Mouse (Mus musculus): ENCODE results near the gene Ugt1a8. TPM values are rescaled to one million over a fixed set of nuclear protein-coding genes. Genes with fewer than 3 reads are reported as not detected.
A peak's percentile ranks its signal among the peaks of the same experiment; 100 is the strongest.
"Not testable (repeated sequence)": the region's sequence is repeated elsewhere in the genome, so short reads cannot be mapped to it uniquely, and the experiment has no call there.

The Ugt1a8 gene
- polyA plus RNA-seq, 1 experiment from 2014 or later, result not detected

DNA sequence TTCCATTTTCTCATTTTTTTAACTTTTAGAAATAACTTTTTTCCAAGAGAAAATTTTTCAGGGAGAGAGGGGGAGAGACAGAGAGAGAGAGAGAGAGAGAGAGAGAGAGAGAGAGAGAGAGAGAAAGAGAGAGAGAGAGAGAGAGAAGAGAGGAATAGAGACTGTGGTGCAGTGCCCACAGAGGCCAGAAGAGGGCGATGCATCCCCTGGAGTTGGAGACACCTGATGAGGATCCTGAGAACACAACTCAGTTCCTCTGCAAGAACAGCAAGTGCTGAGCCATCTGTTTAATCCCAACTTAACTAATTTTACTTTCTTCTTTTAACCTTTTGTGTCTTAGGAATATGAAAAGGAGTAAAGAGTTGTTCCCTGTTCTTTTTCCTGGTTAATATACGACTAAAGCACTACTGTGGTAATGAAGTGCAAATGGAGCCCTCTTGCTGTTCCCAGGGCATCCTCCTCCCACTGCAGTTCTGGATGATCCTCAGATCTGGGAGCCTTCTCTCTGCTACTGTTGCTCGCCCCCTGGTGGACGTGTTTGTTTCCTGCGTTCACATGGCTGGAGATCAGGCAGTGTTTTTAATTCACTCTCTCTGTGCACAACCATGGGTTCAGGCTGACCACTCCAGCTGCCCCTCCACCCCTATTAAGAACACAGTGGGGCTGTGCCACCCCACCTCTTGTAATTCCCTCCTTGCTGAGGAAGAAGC is 56.5 kb downstream of the Ugt1a8 start:
- not testable (repeated sequence) for H3K9me3 ChIP-seq (ENCODE audit: control insufficient read depth, low read length); H3K9ac ChIP-seq (ENCODE audit: low read length); H3K27ac ChIP-seq (ENCODE audit: low read length); H3K4me3 ChIP-seq (ENCODE audit: low read length); H3K27me3 ChIP-seq (ENCODE audit: control insufficient read depth, insufficient read depth, low read depth, low read length); H3K36me3 ChIP-seq (ENCODE audit: control insufficient read depth, insufficient read depth, low read length); H3K4me1 ChIP-seq (replicated peaks; ENCODE audit: control insufficient read depth, insufficient read depth, low read length); H3K4me2 ChIP-seq (ENCODE audit: low read depth, low read length)
- WGBS, result under 1% methylated on average over 4 of the region's 5 CpGs
- ATAC-seq (ENCODE audit: low read depth), result peak; percentile 47; the same call in 1 of the 2 replicates

DNA sequence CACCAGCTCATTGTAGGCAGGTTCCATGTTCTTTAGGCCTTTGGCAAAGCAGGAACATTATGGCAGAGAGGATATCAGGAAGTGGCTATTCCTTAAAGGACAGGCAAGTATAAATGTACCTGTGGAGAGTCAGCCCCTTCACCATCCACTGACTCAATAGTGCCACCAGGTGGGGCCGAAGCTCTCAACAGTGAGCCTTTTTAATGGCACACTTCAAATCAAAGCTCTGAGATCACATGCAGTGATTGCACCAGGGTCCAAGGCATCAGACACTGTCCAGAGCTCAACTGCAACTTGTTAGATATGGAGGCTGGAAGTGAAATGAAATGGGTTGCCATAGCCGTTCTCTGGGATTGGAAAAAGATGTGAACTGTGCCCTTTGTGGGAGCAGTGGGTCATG is 57.7 kb downstream of the Ugt1a8 start:
- 58% methylated on average over 2 of the region's 2 CpGs for WGBS
- H3K9ac ChIP-seq (ENCODE audit: low read length); H3K4me1 ChIP-seq (replicated peaks; ENCODE audit: control insufficient read depth, insufficient read depth, low read length); H3K36me3 ChIP-seq (ENCODE audit: control insufficient read depth, insufficient read depth, low read length); H3K27ac ChIP-seq (ENCODE audit: low read length); H3K27me3 ChIP-seq (ENCODE audit: control insufficient read depth, insufficient read depth, low read depth, low read length); H3K4me2 ChIP-seq (ENCODE audit: low read depth, low read length); H3K4me3 ChIP-seq (ENCODE audit: low read length); ATAC-seq (ENCODE audit: low read depth); H3K9me3 ChIP-seq (ENCODE audit: control insufficient read depth, low read length): not testable (repeated sequence)

DNA sequence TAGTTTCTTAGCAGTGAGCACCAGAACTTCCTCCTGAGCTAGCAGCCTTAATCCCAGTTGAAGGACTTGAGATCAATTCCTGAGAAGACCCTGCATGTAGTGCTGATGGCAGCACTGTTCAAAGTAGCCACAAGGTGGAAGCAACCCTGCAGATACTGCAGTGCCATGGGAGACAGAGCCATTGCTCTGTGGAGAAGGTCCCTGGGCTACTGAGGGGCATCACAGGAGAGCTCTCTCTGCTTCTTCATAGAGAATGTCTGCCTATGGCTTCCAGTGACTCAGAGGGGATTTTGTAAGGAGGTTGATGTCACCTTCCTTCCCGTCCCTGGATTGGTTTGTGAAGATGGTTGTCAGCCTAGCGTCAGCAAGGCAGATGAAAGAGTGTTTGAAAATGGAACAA is 62.5 kb downstream of the Ugt1a8 start:
- not testable (repeated sequence) for H3K4me1 ChIP-seq (replicated peaks; ENCODE audit: control insufficient read depth, insufficient read depth, low read length); H3K27me3 ChIP-seq (ENCODE audit: control insufficient read depth, insufficient read depth, low read depth, low read length); H3K4me2 ChIP-seq (ENCODE audit: low read depth, low read length); H3K27ac ChIP-seq (ENCODE audit: low read length); H3K36me3 ChIP-seq (ENCODE audit: control insufficient read depth, insufficient read depth, low read length); ATAC-seq (ENCODE audit: low read depth); H3K4me3 ChIP-seq (ENCODE audit: low read length); H3K9me3 ChIP-seq (ENCODE audit: control insufficient read depth, low read length); H3K9ac ChIP-seq (ENCODE audit: low read length)
- 62% methylated on average over 2 of the region's 2 CpGs for WGBS

DNA sequence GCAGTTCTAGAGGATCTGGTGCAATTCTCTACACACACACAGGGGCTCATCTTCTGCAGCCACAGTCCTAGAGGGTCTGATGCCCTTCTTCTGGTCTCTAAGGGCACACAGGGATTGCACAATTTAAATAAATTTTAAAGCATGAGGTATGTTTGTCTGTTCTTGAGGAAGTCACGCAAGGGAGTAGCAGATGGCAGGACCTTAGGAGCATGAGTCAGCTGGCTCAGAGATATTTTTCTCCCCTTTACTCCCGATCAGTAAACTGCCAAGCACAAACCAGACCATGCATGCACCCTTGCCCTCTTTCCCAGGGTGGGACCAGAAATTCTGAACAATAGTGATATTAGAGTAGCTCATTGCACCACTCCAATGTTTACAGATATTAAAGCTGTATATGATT is 70.8 kb downstream of the Ugt1a8 start:
- H3K27ac ChIP-seq (ENCODE audit: low read length), result no peak overlapping the region
- no peak overlapping the region for H3K4me2 ChIP-seq (ENCODE audit: low read depth, low read length)
- WGBS, result 67% methylated on average over 2 of the region's 2 CpGs
- no peaks in the 10 kb centered on the region for H3K4me1 ChIP-seq (replicated peaks; ENCODE audit: control insufficient read depth, insufficient read depth, low read length)
- no peaks in the 10 kb centered on the region for H3K36me3 ChIP-seq (ENCODE audit: control insufficient read depth, insufficient read depth, low read length)
- H3K27me3 ChIP-seq (ENCODE audit: control insufficient read depth, insufficient read depth, low read depth, low read length), result no peaks in the 10 kb centered on the region
- no peak overlapping the region for H3K9ac ChIP-seq (ENCODE audit: low read length)
- no peak for ATAC-seq (ENCODE audit: low read depth)
- H3K9me3 ChIP-seq (ENCODE audit: control insufficient read depth, low read length), result no peaks in the 10 kb centered on the region
- H3K4me3 ChIP-seq (ENCODE audit: low read length), result no peak overlapping the region

DNA sequence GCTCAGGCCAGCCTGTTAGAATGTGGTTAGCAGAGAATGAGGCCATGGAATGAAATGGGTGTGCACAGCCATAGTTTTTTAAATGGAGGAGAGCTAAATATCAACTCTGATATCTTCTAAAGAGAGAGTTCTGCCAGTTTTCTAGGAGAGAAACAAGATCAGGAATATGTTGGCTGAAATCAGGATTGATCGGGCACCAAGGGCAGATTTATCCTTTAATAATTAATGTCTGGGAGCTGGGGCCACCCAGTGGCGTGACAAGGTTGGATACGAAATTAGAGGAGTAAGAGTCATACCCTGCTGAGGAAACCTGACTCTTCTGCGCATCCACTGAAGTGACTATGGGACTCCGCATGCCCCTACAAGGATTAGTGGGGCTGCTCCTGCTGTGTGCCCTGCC is 78.1 kb downstream of the Ugt1a8 start, which contains the start of gene Ugt1a5:
Gene Ugt1a5 (plus strand): TSS at position 302 of the 400 bp plus-strand sequence.
- Histone ChIP-seq H3K4me1 (replicated peaks; ENCODE audit: control insufficient read depth, insufficient read depth, low read length) (no peaks in the 10 kb centered on the region), H3K36me3 (ENCODE audit: control insufficient read depth, insufficient read depth, low read length) (no peaks in the 10 kb centered on the region), H3K9me3 (ENCODE audit: control insufficient read depth, low read length) (no peaks in the 10 kb centered on the region), H3K27ac (ENCODE audit: low read length) (no peak within 1 kb of the TSS), H3K9ac (ENCODE audit: low read length) (no peak within 1 kb of the TSS), H3K4me2 (ENCODE audit: low read depth, low read length) (no peak within 1 kb of the TSS), H3K4me3 (ENCODE audit: low read length) (no peak within 1 kb of the TSS), H3K27me3 (ENCODE audit: control insufficient read depth, insufficient read depth, low read depth, low read length) (no peaks in the 10 kb centered on the region)
- ATAC-seq (ENCODE audit: low read depth), result no peak
- 63% methylated on average over 5 of the region's 5 CpGs for WGBS

DNA sequence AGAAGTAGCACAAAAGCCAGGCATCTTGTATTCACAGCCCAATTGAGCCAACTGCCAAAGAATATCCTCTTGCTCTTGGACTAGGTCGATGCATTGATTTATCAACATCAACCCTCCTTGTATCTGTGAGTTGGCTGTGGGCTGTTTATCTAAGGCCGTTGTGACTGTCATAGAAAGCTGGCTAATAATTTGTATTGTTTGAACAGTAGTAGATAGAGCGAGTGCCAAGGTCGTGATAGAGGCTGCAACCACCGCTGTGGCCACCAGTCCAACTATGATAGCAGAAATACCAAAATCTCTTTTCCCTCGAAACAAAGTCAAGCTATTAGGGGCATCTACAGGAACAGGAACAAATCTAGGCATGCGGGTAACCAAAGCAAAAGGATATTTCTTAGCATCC is 84.6 kb downstream of the Ugt1a8 start:
- ATAC-seq (ENCODE audit: low read depth); H3K9me3 ChIP-seq (ENCODE audit: control insufficient read depth, low read length); H3K27me3 ChIP-seq (ENCODE audit: control insufficient read depth, insufficient read depth, low read depth, low read length); H3K4me2 ChIP-seq (ENCODE audit: low read depth, low read length); H3K36me3 ChIP-seq (ENCODE audit: control insufficient read depth, insufficient read depth, low read length); H3K27ac ChIP-seq (ENCODE audit: low read length); H3K4me3 ChIP-seq (ENCODE audit: low read length); H3K4me1 ChIP-seq (replicated peaks; ENCODE audit: control insufficient read depth, insufficient read depth, low read length); H3K9ac ChIP-seq (ENCODE audit: low read length): not testable (repeated sequence)
- WGBS, result 82% methylated on average over 5 of the region's 7 CpGs

DNA sequence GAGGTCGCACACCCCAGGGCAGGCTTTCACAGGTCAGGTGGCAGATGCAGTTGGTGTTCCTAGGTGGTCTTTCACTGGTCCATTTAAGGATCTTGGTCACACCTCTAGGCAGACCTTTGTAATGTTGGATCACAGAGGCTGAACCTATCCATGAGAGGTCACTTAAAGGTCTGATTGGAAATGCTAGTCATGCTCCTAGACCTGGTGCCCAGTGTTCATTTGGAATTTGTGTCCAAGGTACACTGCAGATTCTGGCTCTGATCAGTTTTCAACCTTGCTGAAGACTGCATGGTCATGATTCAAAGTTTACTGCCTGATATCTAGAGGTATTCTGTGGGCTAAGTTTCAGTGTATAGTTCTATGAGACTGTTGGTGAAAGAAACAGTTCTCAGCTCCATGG is 92.0 kb downstream of the Ugt1a8 start:
- ATAC-seq (ENCODE audit: low read depth), result no peak
- 83% methylated on average over 1 of the region's 1 CpGs for WGBS
- peaks cover 8% of the 10 kb centered on the region for H3K9me3 ChIP-seq (ENCODE audit: control insufficient read depth, low read length)
- no peaks in the 10 kb centered on the region for H3K27me3 ChIP-seq (ENCODE audit: control insufficient read depth, insufficient read depth, low read depth, low read length)
- no peak overlapping the region for H3K27ac ChIP-seq (ENCODE audit: low read length)
- H3K4me2 ChIP-seq (ENCODE audit: low read depth, low read length), result no peak overlapping the region
- H3K36me3 ChIP-seq (ENCODE audit: control insufficient read depth, insufficient read depth, low read length), result no peaks in the 10 kb centered on the region
- H3K4me1 ChIP-seq (replicated peaks; ENCODE audit: control insufficient read depth, insufficient read depth, low read length), result no peaks in the 10 kb centered on the region
- H3K4me3 ChIP-seq (ENCODE audit: low read length), result no peak overlapping the region
- no peak overlapping the region for H3K9ac ChIP-seq (ENCODE audit: low read length)

DNA sequence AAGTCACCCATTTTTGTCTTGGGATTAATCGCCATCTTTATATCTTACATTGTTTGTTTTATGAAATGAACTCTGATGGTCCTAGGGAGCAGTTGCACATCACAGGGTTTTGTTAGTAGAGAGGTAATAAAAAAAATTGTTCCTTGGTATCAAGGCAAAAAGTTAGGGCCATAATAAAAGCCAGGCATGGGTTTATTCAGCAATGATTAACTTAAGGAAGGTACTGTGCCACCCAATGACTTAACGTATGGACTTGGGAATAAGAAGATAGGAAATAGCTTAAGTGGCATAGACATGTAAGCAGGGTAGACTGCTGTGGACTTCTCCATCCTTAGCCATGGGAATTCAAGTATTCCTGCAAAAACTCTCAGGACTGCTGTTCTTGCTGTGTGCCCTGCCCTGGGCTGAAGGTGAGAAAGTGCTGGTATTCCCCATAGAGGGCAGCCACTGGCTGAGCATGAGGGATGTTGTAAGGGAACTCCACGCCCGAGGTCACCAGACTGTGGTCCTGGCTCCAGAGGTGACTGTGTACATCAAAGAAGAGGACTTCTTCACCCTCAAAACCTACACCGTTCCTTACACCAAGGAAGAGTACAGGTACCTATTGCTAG is 98.8 kb downstream of the Ugt1a8 start:
- no peaks in the 10 kb centered on the region; the same call in 1 of the 2 replicates for H3K9me3 ChIP-seq (ENCODE audit: control insufficient read depth, low read length)
- H3K27me3 ChIP-seq (ENCODE audit: control insufficient read depth, insufficient read depth, low read depth, low read length), result no peaks in the 10 kb centered on the region
- ATAC-seq (ENCODE audit: low read depth), result no peak
- no peak overlapping the region for H3K4me3 ChIP-seq (ENCODE audit: low read length)
- no peaks in the 10 kb centered on the region for H3K4me1 ChIP-seq (replicated peaks; ENCODE audit: control insufficient read depth, insufficient read depth, low read length)
- no peaks in the 10 kb centered on the region for H3K36me3 ChIP-seq (ENCODE audit: control insufficient read depth, insufficient read depth, low read length)
- 78% methylated on average over 5 of the region's 5 CpGs for WGBS
- no peak overlapping the region for H3K9ac ChIP-seq (ENCODE audit: low read length)
- no peak overlapping the region for H3K27ac ChIP-seq (ENCODE audit: low read length)
- H3K4me2 ChIP-seq (ENCODE audit: low read depth, low read length), result no peak overlapping the region

DNA sequence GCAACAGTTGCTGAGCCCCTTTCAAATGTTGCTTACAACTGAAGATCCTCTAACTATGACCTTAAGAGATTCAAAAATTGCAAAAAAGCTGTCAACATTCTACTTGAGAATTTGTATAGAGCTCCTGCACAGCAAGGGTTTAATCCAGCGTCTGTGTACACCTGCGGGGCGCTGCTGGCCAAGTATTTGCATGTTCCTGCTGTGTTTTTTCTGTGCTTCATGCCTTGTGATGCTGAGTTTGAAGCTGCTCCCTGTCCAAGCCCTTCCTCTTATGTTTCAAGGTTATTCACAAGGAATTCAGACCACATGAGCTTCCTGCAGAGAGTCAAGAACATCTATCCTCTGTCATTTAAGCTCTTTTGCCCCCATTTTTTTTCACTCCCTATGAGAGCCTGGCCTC is 104.5 kb downstream of the Ugt1a8 start:
- WGBS, result 65% methylated on average over 3 of the region's 3 CpGs
- no peak for ATAC-seq (ENCODE audit: low read depth)

More for the DNA sequence above, 104.5 kb downstream of the Ugt1a8 start:
- no peak overlapping the region for H3K4me3 ChIP-seq (ENCODE audit: low read length)
- H3K9me3 ChIP-seq (ENCODE audit: control insufficient read depth, low read length), result no peaks in the 10 kb centered on the region; the same call in 1 of the 2 replicates
- H3K9ac ChIP-seq (ENCODE audit: low read length), result no peak overlapping the region
- H3K4me2 ChIP-seq (ENCODE audit: low read depth, low read length), result no peak overlapping the region
- no peaks in the 10 kb centered on the region for H3K4me1 ChIP-seq (replicated peaks; ENCODE audit: control insufficient read depth, insufficient read depth, low read length)
- no peaks in the 10 kb centered on the region for H3K36me3 ChIP-seq (ENCODE audit: control insufficient read depth, insufficient read depth, low read length)
- no peaks in the 10 kb centered on the region for H3K27me3 ChIP-seq (ENCODE audit: control insufficient read depth, insufficient read depth, low read depth, low read length)
- H3K27ac ChIP-seq (ENCODE audit: low read length), result no peak overlapping the region

Data from lung, embryonic 16.5 days (tissue).